Mouse (Mus musculus) adrenal gland, postnatal 4 days (tissue): ENCODE data around the gene Gm42906. TPM values are rescaled to one million over a fixed set of nuclear protein-coding genes. Genes with fewer than 3 reads are reported as not detected.

Experiments
- DNase-seq, 2 experiments: peaks; one replicate each; pipeline ENCODE4 v3.0.0; 2021 to 2022; ENCODE audit warnings: low spot score in 2 of 2, mixed read lengths in 2 of 2
- total RNA-seq, 2 experiments: library from RNA; stranded (reverse); gene quantifications; 2 replicates each; pipeline ENCODE4 v1.2.3; 2021

Gm42906 gene
- total RNA-seq, 2 experiments from 2014 or later: not detected

- DNase-seq: no peak
These were observed 191.6 kb downstream of the Gm42906 start for GRCm38 (mm10) chr5:151236411-151236810.

DNA sequence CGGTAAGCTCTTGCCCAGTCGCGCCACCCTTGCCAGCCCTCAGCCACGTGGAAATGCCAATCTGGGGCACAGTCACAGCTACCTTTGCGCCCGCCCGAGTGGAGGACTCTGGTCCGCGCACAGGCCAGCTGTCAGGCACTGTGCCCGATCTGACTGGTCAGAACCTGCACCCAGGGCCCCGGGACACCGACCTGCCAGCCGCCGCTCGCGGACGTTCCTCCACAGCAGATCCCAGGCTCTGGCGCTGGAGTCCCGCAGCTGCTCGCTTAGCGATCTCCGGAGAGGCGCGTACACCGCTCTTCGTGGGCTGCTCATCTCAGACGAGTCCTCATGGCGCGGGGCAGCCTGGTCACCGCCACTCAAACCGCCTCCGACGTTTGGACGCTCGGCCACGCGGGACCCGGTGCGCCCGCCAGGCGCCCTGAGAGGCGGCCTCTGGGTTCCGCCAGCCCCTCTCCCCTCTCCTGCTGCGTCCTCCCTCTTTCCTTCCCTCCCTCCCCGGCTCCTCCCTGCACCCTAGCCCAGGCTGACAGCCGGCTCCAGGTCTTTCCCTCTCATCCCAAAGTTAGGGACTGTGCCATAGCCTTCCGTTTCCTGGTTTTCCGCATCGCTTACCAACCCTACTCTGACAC, 194.4 kb downstream of the Gm42906 start, which contains the start of gene Stard13:
Gene Stard13 (minus strand): TSS at position 437 of the 632 bp plus-strand sequence.
- DNase-seq: peak; percentile 4 to 9

GRCm38 (mm10) chr5:151232576-151233299, 195.2 kb downstream of the Gm42906 start:
- no peak for DNase-seq

- no peak for DNase-seq
These were observed 196.1 kb downstream of the Gm42906 start for GRCm38 (mm10) chr5:151231861-151232260.

- DNase-seq: no peak
These were observed 196.6 kb downstream of the Gm42906 start for GRCm38 (mm10) chr5:151231411-151231810.

- DNase-seq: no peak
These were observed 197.5 kb downstream of the Gm42906 start for GRCm38 (mm10) chr5:151230427-151230826.

- DNase-seq: no peak
These were observed 199.5 kb downstream of the Gm42906 start for GRCm38 (mm10) chr5:151228367-151229005.

DNA sequence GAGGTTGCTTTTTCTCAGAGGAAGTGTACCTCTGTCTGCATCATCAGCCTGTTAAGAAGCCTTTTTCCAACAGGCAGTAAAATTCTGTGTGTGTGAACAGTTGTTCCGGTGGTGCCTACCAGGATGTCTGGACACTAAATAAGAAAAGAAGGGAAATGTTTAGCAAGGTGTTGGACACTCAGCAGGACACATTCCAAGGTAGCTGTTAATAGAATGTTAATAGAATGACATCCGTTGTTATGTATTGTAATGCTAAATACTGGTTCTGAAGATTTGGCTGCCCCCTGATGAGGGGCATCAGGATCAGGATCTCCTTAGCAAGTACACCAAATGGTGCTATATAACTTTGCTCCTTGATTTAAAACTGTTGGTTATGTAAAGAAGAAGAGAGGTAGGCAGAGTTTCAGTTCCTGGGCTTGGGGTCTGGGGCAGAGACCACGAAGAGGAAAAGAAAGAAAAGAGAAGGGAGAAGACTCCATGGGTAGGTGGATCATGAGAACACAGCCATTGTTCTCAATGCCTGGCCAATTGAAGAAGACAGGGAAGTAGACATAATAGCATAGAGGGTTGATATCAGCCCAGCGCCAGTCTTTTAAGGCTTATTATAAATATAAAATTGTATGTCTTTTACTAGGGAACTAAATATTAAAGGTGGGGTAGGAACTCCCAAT, 204.1 kb downstream of the Gm42906 start:
- DNase-seq: no peak

GRCm38 (mm10) chr5:151222791-151223190, 205.2 kb downstream of the Gm42906 start:
- DNase-seq: no peak

DNA sequence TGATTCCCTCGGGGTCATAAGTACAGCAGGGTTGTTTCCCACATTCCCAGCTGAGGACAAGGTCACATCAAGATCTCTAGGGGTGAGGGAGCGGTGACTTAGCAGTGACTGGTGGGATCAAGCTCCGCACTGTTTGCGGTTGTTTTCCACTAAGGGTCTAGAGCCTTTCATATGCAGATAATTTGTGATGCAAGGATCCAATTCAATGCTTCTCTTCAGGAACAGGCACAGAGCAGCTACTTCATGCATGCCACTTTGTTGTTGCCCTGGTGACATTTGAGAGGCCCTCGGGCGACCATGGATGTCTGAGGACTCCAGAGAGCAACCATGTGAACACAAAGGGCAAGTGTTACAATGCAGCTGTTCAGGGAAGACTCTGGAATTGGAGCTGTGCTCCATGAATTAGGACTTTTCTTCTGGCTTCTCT, 209.3 kb downstream of the Gm42906 start:
- DNase-seq: no peak

DNA sequence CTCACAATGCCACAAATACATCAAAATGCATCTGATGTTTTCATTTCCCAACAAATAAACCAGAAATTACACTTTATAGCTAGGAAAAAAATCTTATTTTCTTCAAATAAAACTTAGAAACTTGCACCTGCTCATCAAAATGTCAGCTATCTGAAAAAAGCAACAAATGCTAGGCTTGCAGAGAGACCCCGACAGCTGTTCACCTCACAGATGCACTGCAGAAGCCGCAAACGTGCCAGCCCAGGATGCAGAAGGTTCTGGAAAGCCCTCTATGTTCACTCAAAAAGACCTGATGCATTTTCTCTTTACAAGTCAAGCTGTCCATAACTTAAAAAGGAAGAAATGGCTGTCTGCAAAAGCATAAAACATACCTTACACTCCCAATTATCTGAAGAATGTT, 214.9 kb downstream of the Gm42906 start:
- DNase-seq: no peak

GRCm38 (mm10) chr5:151210869-151211268, 217.1 kb downstream of the Gm42906 start:
- no peak for DNase-seq

DNA sequence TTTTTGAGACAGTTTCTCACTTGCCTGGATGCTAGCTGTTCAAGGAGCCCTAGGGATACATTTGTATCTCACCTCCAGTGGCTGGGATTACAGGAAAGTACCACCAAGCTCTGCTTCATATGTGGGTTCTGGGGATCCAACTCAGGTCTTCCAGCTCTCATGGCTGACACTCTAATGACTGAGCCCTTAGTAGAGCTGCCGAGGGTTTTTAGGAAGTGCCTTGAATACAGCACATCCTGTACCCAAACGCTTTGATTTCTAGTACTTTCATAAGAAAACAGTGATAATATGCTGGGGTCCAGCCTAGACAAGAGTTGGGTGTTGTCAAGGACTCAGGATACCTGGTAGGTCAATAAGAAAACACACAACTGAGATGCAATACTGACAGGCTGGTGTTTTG, 217.9 kb downstream of the Gm42906 start:
- no peak for DNase-seq

- no peak for DNase-seq
These were observed 222.9 kb downstream of the Gm42906 start for GRCm38 (mm10) chr5:151205017-151205416.

DNA sequence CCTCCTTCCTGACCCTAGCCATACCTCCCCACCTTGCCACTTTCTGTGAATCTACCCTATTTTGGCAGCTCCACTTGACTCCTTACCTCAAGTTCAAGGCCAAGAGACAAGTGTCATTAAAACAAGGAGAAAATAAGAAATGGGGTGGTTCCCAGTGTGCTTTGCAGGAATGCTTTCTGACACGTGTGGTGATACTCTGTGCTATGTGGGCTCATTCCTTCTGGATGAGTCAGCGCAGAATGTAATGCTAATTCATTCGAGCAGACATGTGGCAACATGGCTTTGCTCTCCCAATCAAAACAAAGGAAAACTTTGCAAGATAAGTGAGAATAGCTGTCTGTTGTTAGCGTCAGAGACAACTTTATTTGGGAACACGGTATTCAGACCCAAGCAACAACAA, 225.0 kb downstream of the Gm42906 start:
- no peak for DNase-seq

GRCm38 (mm10) chr5:151201220-151201619, 226.7 kb downstream of the Gm42906 start:
- no peak for DNase-seq

DNA sequence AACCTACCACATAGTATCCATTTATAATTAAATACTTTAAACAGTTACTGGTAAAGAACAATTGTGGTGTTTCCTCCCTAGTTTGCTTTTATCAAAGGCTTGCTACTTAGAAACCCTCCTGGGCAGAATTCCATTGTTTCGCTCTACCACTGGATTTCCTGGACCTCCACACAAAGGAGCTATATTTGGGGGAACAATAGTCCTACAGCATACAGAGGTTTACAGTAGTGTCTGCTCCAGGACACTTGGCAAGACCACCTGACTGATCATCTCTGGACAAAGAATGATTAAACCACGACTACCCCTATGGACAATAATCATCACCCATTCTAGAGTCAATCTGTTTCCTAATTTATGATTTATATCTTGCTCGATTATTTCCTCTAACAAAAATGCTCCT, 228.7 kb downstream of the Gm42906 start:
- DNase-seq: no peak

- DNase-seq: no peak
These were observed 231.2 kb downstream of the Gm42906 start for GRCm38 (mm10) chr5:151196603-151197272.

GRCm38 (mm10) chr5:151193885-151194520, 234.0 kb downstream of the Gm42906 start:
- no peak for DNase-seq

DNA sequence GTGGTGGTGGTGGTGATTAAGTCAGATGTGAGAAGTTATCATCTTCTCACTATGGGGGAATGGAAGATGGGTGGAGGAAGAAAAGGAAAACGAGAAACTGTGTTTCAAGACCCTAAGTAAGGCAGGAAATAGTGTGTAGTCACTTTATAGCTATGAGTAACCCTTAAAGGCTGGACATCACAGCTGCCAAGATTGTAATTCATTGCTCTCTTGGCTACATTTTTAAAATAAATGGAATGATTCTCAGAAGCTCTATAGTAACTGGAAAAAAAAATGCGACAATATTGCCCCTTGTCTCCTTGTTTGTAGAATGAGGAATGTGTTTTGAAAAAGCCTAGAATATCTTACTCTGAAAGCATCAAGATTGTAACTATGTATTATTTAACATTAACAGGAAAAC, 235.7 kb downstream of the Gm42906 start:
- no peak for DNase-seq

DNA sequence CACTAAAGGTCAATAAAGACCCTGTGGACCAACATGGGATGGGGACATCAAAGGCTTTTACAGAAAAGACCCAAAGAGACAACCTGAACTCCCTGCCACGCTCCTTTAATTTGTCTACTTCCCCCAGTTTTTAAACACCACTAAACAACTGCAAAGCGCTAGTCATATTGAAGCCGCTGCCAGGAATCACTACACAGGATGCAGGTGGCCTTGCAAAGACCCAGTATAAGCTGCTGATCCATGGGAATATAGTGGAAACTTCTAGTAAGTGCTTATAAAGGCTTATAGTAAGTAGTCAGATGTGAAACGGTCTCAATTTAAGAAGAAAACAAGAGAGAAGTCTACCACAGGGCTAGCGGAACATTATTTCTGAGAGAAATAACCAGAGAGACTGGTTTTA, 237.2 kb downstream of the Gm42906 start:
- no peak for DNase-seq
